Mouse (Mus musculus) heart, postnatal 0 days (tissue): ENCODE measurements at regions not wholly inside any gene's neighbourhood (a gene's known extent, or its start where the extent isn't known, plus 50 kb on each side); places are given as distances from the start of the nearest gene placed in this dataset.

Experiments
- ATAC-seq: fragments of 200-750 bp; cut with Nextera tagmentation; 2 replicates; pipeline ENCODE4 v1.8.0; 2017; ENCODE audit warnings: low read depth, moderate number of reproducible peaks, moderate library complexity; ENCODE audit not compliant: insufficient read depth
- DNase-seq: peaks from one replicate; pipeline ENCODE4 v3.0.0-alpha.2; 2016; ENCODE audit warnings: low spot score
- H3K27ac ChIP-seq: fragments of 300-500 bp; sonication (generic); 2 replicates; pipeline ENCODE4 v1.5.1; 2014; ENCODE audit warnings: low read depth, mild to moderate bottlenecking
- H3K27me3 ChIP-seq: fragments of 300-500 bp; sonication (generic); 2 replicates; pipeline ENCODE4 v1.6.1; 2014; ENCODE audit warnings: low read length, mixed read lengths; ENCODE audit not compliant: control insufficient read depth, insufficient read depth
- H3K36me3 ChIP-seq: fragments of 300-500 bp; sonication (generic); replicated peaks from 2 replicates; pipeline ENCODE4 v1.6.1; 2014; ENCODE audit warnings: low read length, mixed read lengths; ENCODE audit not compliant: control insufficient read depth, insufficient read depth
- H3K4me1 ChIP-seq: fragments of 300-500 bp; sonication (generic); 2 replicates; pipeline ENCODE4 v1.6.1; 2014; ENCODE audit warnings: antibody characterized with exemption; ENCODE audit not compliant: control insufficient read depth, insufficient read depth
- H3K4me2 ChIP-seq: fragments of 300-500 bp; sonication (generic); 2 replicates; pipeline ENCODE4 v1.6.1; 2014; ENCODE audit warnings: low read depth, mild to moderate bottlenecking, low read length, moderate library complexity
- H3K4me3 ChIP-seq: fragments of 300-500 bp; sonication (generic); 2 replicates; pipeline ENCODE4 v1.5.1; 2014; ENCODE audit warnings: low read depth, low read length
- H3K9ac ChIP-seq: fragments of 300-500 bp; sonication (generic); replicated peaks from 2 replicates; pipeline ENCODE4 v1.6.1; 2014; ENCODE audit warnings: low read depth, low read length, mixed read lengths
- H3K9me3 ChIP-seq: fragments of 300-500 bp; sonication (generic); replicated peaks from 2 replicates; pipeline ENCODE4 v1.6.1; 2016; ENCODE audit warnings: low read length; ENCODE audit not compliant: control insufficient read depth
- CTCF ChIP-seq: IDR thresholded peaks from 2 replicates; pipeline ENCODE4 v1.5.1; 2016; ENCODE audit warnings: antibody characterized with exemption, control low read depth, low read depth
- EP300 ChIP-seq: IDR thresholded peaks from 2 replicates; pipeline ENCODE4 v1.6.1; 2016; ENCODE audit warnings: antibody characterized with exemption, low read depth
- WGBS: fragments of 180-500 bp; shearing (Covaris S2); extraction: QIAGEN DNeasy Blood & Tissue Kit; methylation state at CpG from one replicate; pipeline ENCODE4 v1.1.7; 2014; 5-methylcytosine and 5-hydroxymethylcytosine counted together

GRCm38 (mm10) chr3:68787385-68788175 is 81.8 kb upstream of the 1110032F04Rik start:
- WGBS, result 62% methylated on average over 10 of the region's 10 CpGs
- DNase-seq (no peak), ATAC-seq (no peak)
- Histone ChIP-seq H3K9me3 (no peaks in the 10 kb centered on the region), H3K4me3 (no peak overlapping the region), H3K36me3 (no peaks in the 10 kb centered on the region), H3K27ac (no peak overlapping the region), H3K27me3 (no peaks in the 10 kb centered on the region), H3K4me2 (no peak overlapping the region), H3K4me1 (peaks cover 13% of the 10 kb centered on the region; the same call in 1 of the 2 replicates), H3K9ac (no peak overlapping the region)
- TF ChIP-seq EP300 (no peak), CTCF (no peak)

GRCm38 (mm10) chr3:68789491-68789890 is 79.9 kb upstream of the 1110032F04Rik start:
- WGBS, result 54% methylated on average over 6 of the region's 6 CpGs
- H3K4me1 ChIP-seq, result 0 out of 2 replicates have a peak, but pooled peaks cover 5% of the 10 kb centered on the region
- no peak overlapping the region for H3K4me3 ChIP-seq
- H3K9ac ChIP-seq, result no peak overlapping the region
- H3K4me2 ChIP-seq, result no peak overlapping the region
- TF ChIP-seq CTCF, result no peak
- no peak for TF ChIP-seq EP300
- DNase-seq, result no peak
- peak; percentile 36; the same call in 1 of the 2 replicates for ATAC-seq
- no peaks in the 10 kb centered on the region for H3K36me3 ChIP-seq
- no peaks in the 10 kb centered on the region for H3K27me3 ChIP-seq
- H3K9me3 ChIP-seq, result no peaks in the 10 kb centered on the region
- H3K27ac ChIP-seq, result no peak overlapping the region

DNA sequence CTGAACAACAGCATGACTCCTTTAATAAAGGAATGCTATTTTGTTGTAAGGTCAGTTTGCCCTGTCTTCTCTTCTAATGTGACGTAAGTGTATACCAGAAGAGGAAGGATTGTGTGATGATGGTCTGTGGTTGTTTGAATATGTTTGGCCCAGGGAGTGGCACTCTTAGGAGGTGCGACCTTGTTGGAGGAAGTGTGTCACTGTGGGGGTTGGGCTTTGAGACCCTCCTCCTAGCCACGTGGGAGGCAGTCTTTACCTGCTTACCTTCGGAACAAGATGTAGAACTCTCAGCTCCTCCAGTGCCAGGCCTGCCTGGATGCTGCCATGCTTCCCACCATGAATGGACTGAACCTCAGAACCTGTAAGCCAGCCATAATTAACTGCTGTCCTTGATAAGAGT is 78.9 kb upstream of the 1110032F04Rik start:
- Histone ChIP-seq H3K27ac (no peak overlapping the region), H3K9me3 (no peaks in the 10 kb centered on the region), H3K9ac (no peak overlapping the region), H3K4me2 (no peak overlapping the region), H3K36me3 (no peaks in the 10 kb centered on the region), H3K4me1 (0 out of 2 replicates have a peak, but pooled peaks cover 5% of the 10 kb centered on the region), H3K27me3 (no peaks in the 10 kb centered on the region), H3K4me3 (no peak overlapping the region)
- WGBS, result 90% methylated on average over 4 of the region's 4 CpGs
- no peak for TF ChIP-seq CTCF
- TF ChIP-seq EP300, result no peak
- DNase-seq, result no peak
- no peak for ATAC-seq

- TF ChIP-seq CTCF (no peak), EP300 (no peak)
- WGBS, result 75% methylated on average over 4 of the region's 4 CpGs
These were observed 76.5 kb upstream of the 1110032F04Rik start for GRCm38 (mm10) chr3:68792883-68793282.

DNA sequence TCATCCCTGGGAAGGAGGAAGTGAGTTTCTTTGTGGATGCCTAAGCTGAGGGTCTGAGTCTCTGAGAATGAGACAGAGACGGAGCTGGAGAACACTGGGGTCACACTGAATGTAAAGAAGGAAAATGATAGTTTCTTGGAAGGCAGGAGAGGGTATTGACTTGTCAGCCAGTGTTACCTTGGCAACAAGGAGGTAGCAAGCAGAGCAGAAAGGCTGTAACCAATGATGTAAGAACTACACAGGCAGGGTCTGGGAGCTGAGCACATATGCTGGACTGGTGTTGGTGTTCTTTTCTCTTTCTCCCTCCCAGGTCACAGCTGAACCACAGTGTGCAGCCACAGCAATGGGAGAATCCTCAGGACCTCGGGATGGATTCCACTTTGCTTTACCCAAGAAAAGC is 75.5 kb upstream of the 1110032F04Rik start:
- WGBS, result 61% methylated on average over 2 of the region's 2 CpGs
- no peak overlapping the region for H3K4me3 ChIP-seq

More at GRCm38 (mm10) chr3:68792883-68793282, 76.5 kb upstream of the 1110032F04Rik start:
- H3K9me3 ChIP-seq, result no peaks in the 10 kb centered on the region
- no peaks in the 10 kb centered on the region for H3K27me3 ChIP-seq
- no peak overlapping the region for H3K27ac ChIP-seq
- H3K36me3 ChIP-seq, result no peaks in the 10 kb centered on the region
- DNase-seq, result no peak
- ATAC-seq, result no peak
- H3K4me2 ChIP-seq, result no peak overlapping the region
- H3K4me3 ChIP-seq, result no peak overlapping the region
- H3K9ac ChIP-seq, result no peak overlapping the region
- H3K4me1 ChIP-seq, result 0 out of 2 replicates have a peak, but pooled peaks cover 8% of the 10 kb centered on the region

More for the DNA sequence above, 75.5 kb upstream of the 1110032F04Rik start:
- Histone ChIP-seq H3K27me3 (no peaks in the 10 kb centered on the region), H3K4me1 (0 out of 2 replicates have a peak, but pooled peaks cover 8% of the 10 kb centered on the region), H3K4me2 (no peak overlapping the region), H3K27ac (0 out of 2 replicates have a peak overlapping the region, but pooled peaks have one; percentile 11), H3K9ac (no peak overlapping the region), H3K9me3 (no peaks in the 10 kb centered on the region), H3K36me3 (no peaks in the 10 kb centered on the region)
- no peak for TF ChIP-seq EP300
- no peak for TF ChIP-seq CTCF
- DNase-seq (no peak), ATAC-seq (no peak)
